In genomic region chr7:64077526-64077925, GRCm38 (mm10) we compare ENCODE assay signal across 9 mouse cellular contexts.
A peak's percentile ranks its signal among the peaks of the same experiment; 100 is the strongest.
DNase-seq lines count a peak whose midpoint lies in the region; ATAC-seq lines count a peak whose summit lies in the region.
"Had no signal": no experiment of that assay in that cellular context is flagged by ENCODE, and none has a peak within 500 bp of the region (broad histone marks: within the 10 kb centered on the region; RNA-seq: fewer than 3 reads in every experiment).

No protein-coding gene starts in this region.

- no peaks in the 10 kb centered on the region for H3K9me3 ChIP-seq in forebrain, embryonic 15.5 days
- H3K9me3 ChIP-seq: embryonic facial prominence, embryonic 10.5 days had no signal

- no peaks in the 10 kb centered on the region for H3K27me3 ChIP-seq in forebrain, embryonic 15.5 days

- H3K4me1 ChIP-seq in forebrain, embryonic 15.5 days = no peaks in the 10 kb centered on the region
- H3K4me1 ChIP-seq: embryonic facial prominence, embryonic 10.5 days had no signal

- ATAC-seq in forebrain, embryonic 15.5 days (replicated peaks) = peak; percentile 23
- peak; percentile 1; the same call in 1 of the 2 replicates for ATAC-seq in megakaryocyte progenitor cell, adult 5-6 weeks (replicated peaks; ENCODE audit: poor library complexity)

- no peak overlapping the region for H3K9ac ChIP-seq in forebrain, embryonic 15.5 days (replicated peaks)

- 78% methylated on average over 4 of the region's 4 CpGs for WGBS in forebrain, embryonic 15.5 days

- DNase-seq in adrenal gland, postnatal 14 days = peak; percentile 28
- no peak for DNase-seq in adrenal gland, postnatal 10 days
- peak; percentile 20 for DNase-seq in lung, postnatal 10 days
- no peak for DNase-seq in lung, adult 18-20 months
- no peak for DNase-seq in cerebellum, adult 11 months
- no peak for DNase-seq in adrenal gland, adult 8-10 months

- no peak overlapping the region for H3K27ac ChIP-seq in forebrain, embryonic 15.5 days (replicated peaks)
- H3K27ac ChIP-seq: embryonic facial prominence, embryonic 10.5 days had no signal

- H3K36me3 ChIP-seq in forebrain, embryonic 15.5 days = no peaks in the 10 kb centered on the region
- H3K36me3 ChIP-seq: embryonic facial prominence, embryonic 10.5 days had no signal

- H3K4me2 ChIP-seq in forebrain, embryonic 15.5 days (replicated peaks) = no peak overlapping the region

- no peak overlapping the region for H3K4me3 ChIP-seq in forebrain, embryonic 15.5 days
- H3K4me3 ChIP-seq: embryonic facial prominence, embryonic 10.5 days had no signal

Comparison
In these comparisons a context has a peak if more than half of its experiments do, and no peak if none do; other contexts are left out.
1. DNase-seq: peak in adrenal gland, postnatal 14 days (single experiment) and lung, postnatal 10 days (single experiment); none in adrenal gland, postnatal 10 days (single experiment), lung, adult 18-20 months (0 of 2), cerebellum, adult 11 months (single experiment) and adrenal gland, adult 8-10 months (single experiment).